Mouse (Mus musculus) ES-E14 (cell line): ENCODE data around the gene Phldb1. TPM values are rescaled to one million over a fixed set of nuclear protein-coding genes. Genes with fewer than 3 reads are reported as not detected.

Experiments used
- DNase-seq: peaks from one replicate; pipeline ENCODE4 v3.0.0-alpha.2; 2013; ENCODE audit warnings: low read depth, low spot score
- H3K27ac ChIP-seq: 2 replicates; pipeline ENCODE4 v1.5.1; 2012; ENCODE audit warnings: low read depth, mild to moderate bottlenecking, low read length, moderate library complexity, mixed read lengths; ENCODE audit not compliant: poor library complexity, insufficient read depth, severe bottlenecking
- H3K36me3 ChIP-seq: 2 replicates; pipeline ENCODE4 v1.6.1; 2012; ENCODE audit warnings: mild to moderate bottlenecking, low read length, moderate library complexity, mixed read lengths; ENCODE audit not compliant: control insufficient read depth, poor library complexity, insufficient read depth, severe bottlenecking
- H3K4me1 ChIP-seq, 2 experiments: fragments of 150-350 bp in 1 of 2; sonication (generic) in 1 of 2; 2 replicates each; pipeline ENCODE4 v1.6.1; 2012; ENCODE audit warnings: low read length in 2 of 2, mild to moderate bottlenecking in 1 of 2, mixed read lengths in 1 of 2; ENCODE audit not compliant: control insufficient read depth in 2 of 2, insufficient read depth in 2 of 2, poor library complexity in 1 of 2
- H3K4me3 ChIP-seq, 2 experiments: fragments of 150-350 bp in 1 of 2; sonication (generic) in 1 of 2; 2 replicates each; pipeline ENCODE4 v1.5.1; 2012; ENCODE audit warnings: low read length in 2 of 2, low read depth in 1 of 2, mild to moderate bottlenecking in 1 of 2, mixed read lengths in 1 of 2; ENCODE audit not compliant: insufficient read depth in 1 of 2, poor library complexity in 1 of 2, severe bottlenecking in 1 of 2
- H3K9ac ChIP-seq: 2 replicates; pipeline ENCODE4 v1.6.1; 2012; ENCODE audit warnings: low read depth, mild to moderate bottlenecking, low read length, mixed read lengths; ENCODE audit not compliant: poor library complexity, insufficient read depth, severe bottlenecking
- H3K9me3 ChIP-seq: fragments of 150-350 bp; sonication (generic); 2 replicates; pipeline ENCODE4 v1.6.1; 2012; ENCODE audit warnings: low read depth, mild to moderate bottlenecking, low read length; ENCODE audit not compliant: control insufficient read depth, insufficient read depth
- CHD2 ChIP-seq: IDR thresholded peaks from 2 replicates; pipeline ENCODE4 v1.6.1; 2014; ENCODE audit warnings: mild to moderate bottlenecking, low read depth, low read length, inconsistent platforms
- HCFC1 ChIP-seq: IDR thresholded peaks from 2 replicates; pipeline ENCODE4 v1.6.1; 2012; ENCODE audit warnings: low read length, inconsistent platforms, borderline replicate concordance; ENCODE audit not compliant: insufficient read depth
- MAFK ChIP-seq: IDR thresholded peaks from 2 replicates; pipeline ENCODE4 v1.6.1; 2014; ENCODE audit warnings: mild to moderate bottlenecking, low read depth, low read length, inconsistent platforms; ENCODE audit not compliant: insufficient read depth
- ZC3H11A ChIP-seq: IDR thresholded peaks from 2 replicates; pipeline ENCODE4 v1.6.1; 2012; ENCODE audit warnings: low read depth, mild to moderate bottlenecking, inconsistent platforms, low read length, borderline replicate concordance
- ZNF384 ChIP-seq: IDR thresholded peaks from 2 replicates; pipeline ENCODE4 v1.6.1; 2012; ENCODE audit warnings: low read depth, low read length, inconsistent platforms
- in situ Hi-C, 2 experiments: fragments of 600-800 bp; cut with MboI; formaldehyde crosslinking; loops; one replicate each; pipeline ENCODE4 v1.15.1; 2025; ENCODE audit warnings: low sequenced_read_pairs in 2 of 2, inconsistent platforms in 1 of 2; ENCODE audit not compliant: unreplicated experiment in 2 of 2
- total RNA-seq: library from RNA; depleted of rRNA; stranded (reverse); fragments of 300-350 nt; gene quantifications from 2 replicates; pipeline ENCODE4 v1.2.3, GENCODE M21; 2012

Gene Phldb1
- total RNA-seq, 1 experiment, result 44.0 TPM

- Histone ChIP-seq H3K27ac (no peak overlapping the region), H3K36me3 (no peaks in the 10 kb centered on the region), H3K9ac (peak overlapping the region; percentile 2; the same call in 1 of the 2 replicates), H3K9me3 (no peaks in the 10 kb centered on the region), H3K4me3 (peak overlapping the region; percentile 43 to 54), H3K4me1 (peaks cover 0 to 4% of the 10 kb centered on the region in 2 experiments; a peak in 1 of 4 replicates)
- no peak for DNase-seq
- in situ Hi-C loops, result no loop called here
- no peak for TF ChIP-seq HCFC1
- TF ChIP-seq CHD2, result no peak
- TF ChIP-seq ZNF384, result no peak
- no peak for TF ChIP-seq MAFK
- TF ChIP-seq ZC3H11A, result no peak
Observed at GRCm38 (mm10) chr9:44715705-44716362, 19.2 kb downstream of the Phldb1 start.

- H3K4me1 ChIP-seq, result peaks cover 0 to 2% of the 10 kb centered on the region in 2 experiments; a peak in 1 of 4 replicates
- no peak overlapping the region; the same call in 1 of the 2 replicates for H3K9ac ChIP-seq
- no peak overlapping the region for H3K27ac ChIP-seq
- H3K9me3 ChIP-seq, result no peaks in the 10 kb centered on the region
- peak overlapping the region; percentile 43 to 54; a peak in 3 of 4 replicates for H3K4me3 ChIP-seq
- no peaks in the 10 kb centered on the region for H3K36me3 ChIP-seq
- in situ Hi-C loops, result no loop called here
- TF ChIP-seq CHD2, result no peak
- TF ChIP-seq HCFC1, result no peak
- TF ChIP-seq ZNF384, result no peak
- TF ChIP-seq MAFK, result no peak
- no peak for TF ChIP-seq ZC3H11A
- DNase-seq, result no peak
Observed at GRCm38 (mm10) chr9:44715109-44715508, 19.9 kb downstream of the Phldb1 start.

- no peak overlapping the region for H3K9ac ChIP-seq
- H3K27ac ChIP-seq, result no peak overlapping the region
- H3K36me3 ChIP-seq, result no peaks in the 10 kb centered on the region
Observed at GRCm38 (mm10) chr9:44713574-44713973, 21.4 kb downstream of the Phldb1 start.

GRCm38 (mm10) chr9:44713080-44713479, 21.9 kb downstream of the Phldb1 start:
- Histone ChIP-seq H3K9me3 (no peaks in the 10 kb centered on the region), H3K4me3 (no peak overlapping the region), H3K36me3 (no peaks in the 10 kb centered on the region), H3K9ac (no peak overlapping the region), H3K27ac (no peak overlapping the region), H3K4me1 (peaks cover 0 to 9% of the 10 kb centered on the region in 2 experiments; a peak in 1 of 4 replicates)
- TF ChIP-seq HCFC1, result no peak
- no peak for TF ChIP-seq MAFK
- in situ Hi-C loops, result no loop called here
- DNase-seq, result no peak

More at GRCm38 (mm10) chr9:44713574-44713973, 21.4 kb downstream of the Phldb1 start:
- no peak overlapping the region for H3K4me3 ChIP-seq
- no peak for DNase-seq
- TF ChIP-seq MAFK (no peak), CHD2 (no peak), ZC3H11A (no peak), ZNF384 (no peak), HCFC1 (no peak)
- in situ Hi-C loops, result no loop called here
- peaks cover 0 to 9% of the 10 kb centered on the region in 2 experiments; a peak in 1 of 4 replicates for H3K4me1 ChIP-seq
- no peaks in the 10 kb centered on the region for H3K9me3 ChIP-seq
